Mouse (Mus musculus): ENCODE results near the gene Rapgef1.
"Not testable (repeated sequence)": the region's sequence is repeated elsewhere in the genome, so short reads cannot be mapped to it uniquely, and the experiment has no call there.

Rapgef1 gene

GRCm38 (mm10) chr2:29623247-29624090, 3.9 kb downstream of the Rapgef1 start:
- DNase-seq (ENCODE audit: low read depth, low spot score) = no peak

DNA sequence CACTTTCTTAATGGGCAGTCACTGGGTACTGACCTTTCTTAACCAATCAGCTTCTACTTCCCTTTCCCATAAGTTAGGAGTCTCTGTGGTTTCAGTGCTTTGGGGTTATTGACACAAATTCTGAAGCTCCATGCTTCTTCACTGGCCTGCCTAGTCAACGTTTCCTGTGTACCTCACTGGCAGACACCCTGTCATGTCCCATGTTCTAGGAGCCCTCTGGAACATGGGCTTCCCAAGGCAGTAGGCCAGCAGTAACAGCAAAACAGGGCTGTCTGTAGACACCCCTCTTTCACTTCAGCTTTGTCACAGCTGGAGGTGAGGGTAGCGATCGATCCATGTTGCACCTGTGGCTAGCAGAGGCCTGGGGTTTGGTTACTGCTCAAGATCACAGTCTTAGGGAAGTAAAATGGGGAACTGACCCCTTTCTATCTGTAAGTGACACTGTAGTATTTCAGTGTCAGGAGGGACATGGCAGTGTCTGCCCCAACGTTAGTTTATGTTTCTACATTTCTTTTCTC, 4.6 kb downstream of the Rapgef1 start:
- DNase-seq (ENCODE audit: low read depth, low spot score) = peak; percentile 22

DNA sequence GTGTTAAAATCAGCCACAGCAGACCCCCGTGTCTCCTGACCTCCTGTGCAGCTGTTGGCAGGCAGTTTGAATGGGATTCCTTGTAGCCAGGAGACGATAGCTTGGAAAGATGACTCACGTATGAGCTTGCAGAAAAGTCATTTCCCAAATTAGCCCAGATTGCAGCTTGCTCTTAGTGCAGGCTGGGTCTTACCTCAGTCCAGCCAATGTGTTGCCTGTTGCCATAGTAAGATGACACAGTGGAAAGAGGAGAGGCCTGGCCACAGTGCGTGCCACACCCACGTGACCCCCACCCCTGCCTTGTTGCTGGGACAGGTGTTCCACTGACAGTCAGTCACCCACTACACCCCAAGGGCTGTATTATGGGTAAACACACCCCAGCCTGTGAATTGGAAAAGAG, 5.2 kb downstream of the Rapgef1 start:
- peak; percentile 83 for DNase-seq (ENCODE audit: low read depth, low spot score)

GRCm38 (mm10) chr2:29625573-29626200, 6.2 kb downstream of the Rapgef1 start:
- DNase-seq (ENCODE audit: low read depth, low spot score) = no peak

DNA sequence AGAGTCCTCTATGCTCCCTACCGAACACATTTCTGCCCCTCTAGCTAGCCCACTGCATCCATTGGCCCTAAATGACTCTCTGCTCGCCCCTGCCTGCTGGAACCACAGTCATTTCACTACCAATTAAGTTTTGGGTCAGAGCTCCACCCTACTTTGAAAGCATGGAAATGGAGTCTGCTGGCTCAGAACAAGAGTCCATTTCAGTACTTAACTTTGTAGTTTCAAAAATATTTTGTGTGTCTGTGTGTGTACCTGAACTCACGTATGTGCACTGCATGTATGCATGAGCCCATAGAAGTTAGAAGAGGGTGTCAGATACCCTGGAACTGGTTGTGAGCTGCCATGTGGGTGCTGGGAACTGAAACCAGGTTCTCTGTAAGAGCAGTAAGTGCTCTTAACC, 7.8 kb downstream of the Rapgef1 start:
- no peak for DNase-seq (ENCODE audit: low read depth, low spot score)

GRCm38 (mm10) chr2:29628186-29628585, 8.7 kb downstream of the Rapgef1 start:
- DNase-seq (ENCODE audit: low read depth, low spot score) = peak; percentile 74

GRCm38 (mm10) chr2:29628763-29629181, 9.3 kb downstream of the Rapgef1 start:
- no peak for DNase-seq (ENCODE audit: low read depth, low spot score)

- DNase-seq (ENCODE audit: low read depth, low spot score) = peak; percentile 70
Measured at GRCm38 (mm10) chr2:29629311-29629710, 9.8 kb downstream of the Rapgef1 start.

GRCm38 (mm10) chr2:29630141-29630771, 10.7 kb downstream of the Rapgef1 start:
- no peak for DNase-seq (ENCODE audit: low read depth, low spot score)

DNA sequence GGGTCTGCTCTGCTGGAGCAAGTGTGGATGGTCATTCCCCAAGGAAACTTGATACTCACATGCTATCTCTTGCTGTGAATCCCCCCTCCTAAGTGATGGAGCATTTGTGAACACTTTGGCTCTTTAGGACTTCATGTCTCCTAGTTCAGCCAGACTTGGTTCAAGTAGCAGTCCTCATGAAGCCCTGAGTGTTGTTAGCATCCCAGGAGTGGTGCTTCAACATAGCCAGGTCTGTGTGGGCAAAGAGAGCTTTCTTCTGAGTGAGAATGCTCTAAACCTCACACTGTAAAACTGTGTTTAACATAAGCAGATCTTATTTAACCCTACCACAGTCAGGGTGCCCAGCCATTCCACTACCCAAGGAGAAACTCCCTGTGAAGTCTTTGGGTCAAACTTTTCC, 11.5 kb downstream of the Rapgef1 start:
- DNase-seq (ENCODE audit: low read depth, low spot score) = no peak

DNA sequence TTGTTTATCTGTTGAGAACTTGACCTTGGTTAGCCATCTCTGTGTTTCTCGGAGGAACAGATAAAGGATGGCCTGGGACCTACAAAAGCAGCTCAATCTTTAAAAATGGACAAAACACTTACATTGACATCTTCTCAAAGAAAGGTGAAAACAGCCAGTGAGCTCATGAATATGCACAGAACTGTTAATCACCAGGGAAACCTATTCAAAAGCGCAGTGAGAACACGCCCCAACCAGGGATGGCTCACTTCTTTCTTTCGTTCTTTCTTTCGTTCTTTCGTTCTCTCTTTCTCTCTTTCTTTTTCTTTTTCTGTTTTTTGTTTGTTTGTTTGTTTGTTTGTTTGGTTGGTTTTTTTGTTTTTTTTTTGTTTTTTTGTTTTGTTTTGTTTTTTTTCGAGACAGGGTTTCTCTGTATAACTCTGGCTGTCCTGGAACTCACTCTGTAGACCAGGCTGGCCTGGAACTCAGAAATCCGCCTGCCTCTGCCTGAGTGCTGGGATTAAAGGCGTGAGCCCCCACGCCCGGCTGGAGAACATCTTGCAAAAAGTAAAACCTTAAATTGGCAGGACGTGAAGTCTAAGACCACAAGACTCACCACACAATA, 12.1 kb downstream of the Rapgef1 start:
- DNase-seq (ENCODE audit: low read depth, low spot score) = not testable (repeated sequence)

DNA sequence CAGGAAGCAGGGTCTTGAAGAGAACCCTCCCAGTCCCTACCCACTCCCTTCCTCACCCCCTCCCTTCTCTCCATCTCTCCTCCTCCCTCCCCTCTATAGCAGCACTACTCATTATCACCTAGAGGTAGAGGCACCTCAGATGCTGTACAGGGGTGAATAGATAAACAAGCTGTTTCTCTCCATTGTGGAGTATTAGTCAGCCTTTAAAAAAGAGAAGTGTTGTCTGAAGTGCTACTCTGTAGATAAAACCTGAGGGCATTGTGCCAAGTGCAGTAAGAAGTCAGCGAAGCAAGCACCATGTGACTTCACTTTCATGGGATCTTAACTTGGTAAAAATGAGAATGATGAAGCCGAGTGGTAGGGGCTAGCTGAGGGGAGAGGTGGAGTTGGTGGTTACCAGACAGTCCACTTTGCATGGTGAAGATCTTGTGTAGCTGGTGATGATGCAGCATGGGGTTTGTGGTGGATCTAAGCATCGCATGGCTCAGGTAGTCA, 12.7 kb downstream of the Rapgef1 start:
- DNase-seq (ENCODE audit: low read depth, low spot score) = no peak

DNA sequence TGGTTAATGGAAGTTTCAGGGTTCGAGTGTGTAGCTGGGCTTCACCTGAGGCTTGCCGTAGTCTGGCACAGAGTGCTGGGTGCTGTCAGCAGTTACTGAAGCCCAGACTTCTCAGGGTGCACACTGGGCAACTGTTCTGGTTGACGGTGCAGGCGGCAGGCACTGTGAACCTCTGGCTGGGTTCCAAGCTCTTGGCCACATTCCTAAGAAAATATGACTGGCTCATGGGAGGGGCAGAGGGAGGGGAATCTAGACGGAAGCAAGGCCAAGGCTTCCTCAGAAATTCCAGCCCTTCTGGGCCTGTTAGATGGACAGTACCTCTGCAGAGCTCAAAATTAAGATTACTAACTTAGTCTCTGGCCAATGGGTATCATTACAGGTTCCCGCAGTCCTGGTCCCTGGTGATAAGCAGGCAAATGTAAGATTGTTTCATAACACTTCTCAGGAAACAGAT, 13.6 kb downstream of the Rapgef1 start:
- peak; percentile 95 for DNase-seq (ENCODE audit: low read depth, low spot score)

DNA sequence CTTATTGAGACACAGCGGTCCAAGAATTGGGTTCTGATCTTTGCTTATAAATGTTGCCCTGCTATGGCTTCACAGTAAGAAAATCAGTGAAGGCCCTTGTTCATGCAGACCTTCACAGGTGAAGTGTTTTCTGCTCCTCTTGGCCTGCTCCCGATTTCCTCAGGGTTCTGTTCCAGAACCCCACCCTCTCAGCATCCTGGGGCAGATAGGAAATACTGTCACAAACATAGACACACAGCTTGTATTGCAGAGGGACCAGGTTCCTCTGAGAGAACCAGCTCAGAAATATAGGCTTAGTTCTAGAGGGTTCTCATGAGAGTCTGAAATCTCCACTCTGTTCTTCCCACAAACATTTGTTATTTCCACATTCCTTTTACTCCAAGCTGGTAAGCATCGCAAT, 14.3 kb downstream of the Rapgef1 start:
- DNase-seq (ENCODE audit: low read depth, low spot score) = no peak

- DNase-seq (ENCODE audit: low read depth, low spot score) = no peak
Measured at GRCm38 (mm10) chr2:29634541-29634940, 15.0 kb downstream of the Rapgef1 start.

- DNase-seq (ENCODE audit: low read depth, low spot score) = peak; percentile 78
Measured at GRCm38 (mm10) chr2:29635966-29636507, 16.5 kb downstream of the Rapgef1 start.

- DNase-seq (ENCODE audit: low read depth, low spot score) = no peak
Measured at GRCm38 (mm10) chr2:29637528-29637927, 18.0 kb downstream of the Rapgef1 start.

- no peak for DNase-seq (ENCODE audit: low read depth, low spot score)
Measured at GRCm38 (mm10) chr2:29639377-29639776, 19.9 kb downstream of the Rapgef1 start.

DNA sequence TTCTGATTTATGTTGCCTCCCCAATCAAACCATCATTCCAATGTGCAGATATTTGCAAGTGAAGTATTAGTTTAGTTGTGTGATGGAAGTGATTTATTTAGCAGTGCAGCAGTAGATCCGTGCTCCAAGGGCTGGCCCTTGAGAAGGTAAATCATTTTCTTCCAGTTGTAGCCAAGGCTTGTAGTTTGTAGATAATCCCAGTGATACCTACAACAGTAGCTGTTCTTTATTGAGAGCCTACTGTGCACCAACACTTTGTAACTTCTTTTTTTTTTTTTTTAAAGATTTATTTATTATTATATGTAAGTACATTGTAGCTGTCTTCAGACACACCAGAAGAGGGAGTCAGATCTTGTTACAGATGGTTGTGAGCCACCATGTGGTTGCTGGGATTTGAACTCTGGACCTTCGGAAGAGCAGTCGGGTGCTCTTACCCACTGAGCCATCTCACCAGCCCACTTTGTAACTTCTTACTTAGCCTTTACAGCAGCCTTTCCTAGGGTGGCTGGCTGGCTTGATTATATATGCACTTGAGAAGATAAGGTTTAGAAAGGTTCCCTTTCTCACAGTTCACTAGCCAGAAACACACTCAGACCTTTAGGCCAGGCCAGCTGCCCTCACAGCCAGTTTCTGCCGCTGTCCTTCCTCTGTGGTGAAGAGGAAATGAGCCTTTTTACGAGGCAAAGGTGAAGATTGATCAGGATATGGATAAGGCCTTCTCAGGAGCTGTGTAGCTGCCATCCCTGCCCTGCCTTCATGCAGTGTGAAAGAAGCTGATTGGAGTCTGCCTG, 20.6 kb downstream of the Rapgef1 start:
- DNase-seq (ENCODE audit: low read depth, low spot score) = no peak

- DNase-seq (ENCODE audit: low read depth, low spot score) = no peak
Measured at GRCm38 (mm10) chr2:29641707-29642106, 22.2 kb downstream of the Rapgef1 start.

DNA sequence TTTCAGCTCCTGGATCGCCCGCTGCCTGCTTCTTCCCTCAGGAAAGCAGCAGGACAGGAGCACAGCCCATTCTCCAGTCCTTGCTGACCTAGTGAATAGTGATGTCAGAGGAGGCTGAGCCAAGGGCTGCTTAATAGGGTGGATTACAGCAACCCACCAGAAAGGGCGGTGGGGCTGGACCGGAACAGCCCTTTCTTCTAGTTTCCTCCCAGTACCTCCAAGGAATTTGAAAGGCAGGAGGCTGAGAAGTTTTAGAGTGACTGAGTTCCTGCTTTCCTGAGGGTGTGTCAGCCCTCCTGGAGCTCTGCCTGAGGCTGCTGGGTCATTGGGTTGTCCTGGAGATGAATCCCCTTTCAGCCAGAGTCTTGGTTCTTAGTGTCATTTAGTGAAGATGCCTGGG, 23.9 kb downstream of the Rapgef1 start:
- DNase-seq (ENCODE audit: low read depth, low spot score) = peak; percentile 44

All from 3T3-L1 (cell line).